Mouse (Mus musculus): ENCODE data around the gene Map3k11. TPM values are rescaled to one million over a fixed set of nuclear protein-coding genes. Genes with fewer than 3 reads are reported as not detected.
A peak's percentile ranks its signal among the peaks of the same experiment; 100 is the strongest.

The Map3k11 gene
- 28.6 and 29.7 TPM in 2 replicates for polyA plus RNA-seq (2012; rRNA removed)

GRCm38 (mm10) chr19:5688200-5689087, at the start of gene Map3k11, which contains the start of gene Pcnx3:
TSS of gene Map3k11 (plus strand) at chr19:5688742.
TSS of gene Pcnx3 (minus strand) at chr19:5688908.
- TF ChIP-seq POLR2A (IDR thresholded peaks at IDR 0.05; ENCODE audit: borderline replicate concordance, insufficient read depth, low read length) (peak; percentile 62; the same call in 1 of the 2 replicates), CTCF (IDR thresholded peaks at IDR 0.05; ENCODE audit: borderline replicate concordance, insufficient read depth, low read depth, low read length) (no peak)
- Histone ChIP-seq H3K4me3 (replicated peaks; ENCODE audit: insufficient read depth, low read depth, low read length) (peak within 1 kb of the TSS; percentile 82), H3K27me3 (ENCODE audit: control insufficient read depth, insufficient read depth, low read length) (no peaks in the 10 kb centered on the region), H3K4me1 (ENCODE audit: control insufficient read depth, insufficient read depth, low read length) (peaks cover 34% of the 10 kb centered on the region), H3K27ac (ENCODE audit: insufficient read depth, low read length) (peak within 1 kb of the TSS; percentile 70)
- DNase-seq: peak; percentile 98 to 99
- under 1% methylated on average over 69 of the region's 69 CpGs for WGBS

- WGBS: 73% methylated on average over 9 of the region's 9 CpGs
- Histone ChIP-seq H3K4me3 (replicated peaks; ENCODE audit: insufficient read depth, low read depth, low read length) (no peak overlapping the region), H3K4me1 (ENCODE audit: control insufficient read depth, insufficient read depth, low read length) (peaks cover 18% of the 10 kb centered on the region), H3K27ac (ENCODE audit: insufficient read depth, low read length) (no peak overlapping the region), H3K27me3 (ENCODE audit: control insufficient read depth, insufficient read depth, low read length) (no peaks in the 10 kb centered on the region)
- TF ChIP-seq POLR2A (IDR thresholded peaks at IDR 0.05; ENCODE audit: borderline replicate concordance, insufficient read depth, low read length): no peak
- TF ChIP-seq CTCF (IDR thresholded peaks at IDR 0.05; ENCODE audit: borderline replicate concordance, insufficient read depth, low read depth, low read length): no peak
- DNase-seq: no peak
Observed at GRCm38 (mm10) chr19:5640339-5640738, 48.2 kb upstream of the Map3k11 start.

GRCm38 (mm10) chr19:5641021-5641420, 47.5 kb upstream of the Map3k11 start:
- Histone ChIP-seq H3K27ac (ENCODE audit: insufficient read depth, low read length) (no peak overlapping the region), H3K4me3 (replicated peaks; ENCODE audit: insufficient read depth, low read depth, low read length) (no peak overlapping the region), H3K27me3 (ENCODE audit: control insufficient read depth, insufficient read depth, low read length) (no peaks in the 10 kb centered on the region), H3K4me1 (ENCODE audit: control insufficient read depth, insufficient read depth, low read length) (peaks cover 18% of the 10 kb centered on the region)
- WGBS: 91% methylated on average over 17 of the region's 17 CpGs
- TF ChIP-seq CTCF (IDR thresholded peaks at IDR 0.05; ENCODE audit: borderline replicate concordance, insufficient read depth, low read depth, low read length): no peak
- no peak for TF ChIP-seq POLR2A (IDR thresholded peaks at IDR 0.05; ENCODE audit: borderline replicate concordance, insufficient read depth, low read length)
- DNase-seq: no peak

GRCm38 (mm10) chr19:5641641-5642040, 46.9 kb upstream of the Map3k11 start:
- H3K27ac ChIP-seq (ENCODE audit: insufficient read depth, low read length): no peak overlapping the region
- 93% methylated on average over 8 of the region's 8 CpGs for WGBS
- TF ChIP-seq CTCF (IDR thresholded peaks at IDR 0.05; ENCODE audit: borderline replicate concordance, insufficient read depth, low read depth, low read length) (no peak), POLR2A (IDR thresholded peaks at IDR 0.05; ENCODE audit: borderline replicate concordance, insufficient read depth, low read length) (no peak)

GRCm38 (mm10) chr19:5645280-5645679, 43.3 kb upstream of the Map3k11 start:
- Histone ChIP-seq H3K4me3 (replicated peaks; ENCODE audit: insufficient read depth, low read depth, low read length) (no peak overlapping the region), H3K4me1 (ENCODE audit: control insufficient read depth, insufficient read depth, low read length) (peaks cover 4% of the 10 kb centered on the region; the same call in 1 of the 2 replicates), H3K27ac (ENCODE audit: insufficient read depth, low read length) (no peak overlapping the region), H3K27me3 (ENCODE audit: control insufficient read depth, insufficient read depth, low read length) (no peaks in the 10 kb centered on the region)
- DNase-seq: no peak
- TF ChIP-seq CTCF (IDR thresholded peaks at IDR 0.05; ENCODE audit: borderline replicate concordance, insufficient read depth, low read depth, low read length): no peak
- TF ChIP-seq POLR2A (IDR thresholded peaks at IDR 0.05; ENCODE audit: borderline replicate concordance, insufficient read depth, low read length): no peak
- 95% methylated on average over 9 of the region's 9 CpGs for WGBS

More at GRCm38 (mm10) chr19:5641641-5642040, 46.9 kb upstream of the Map3k11 start:
- no peak overlapping the region for H3K4me3 ChIP-seq (replicated peaks; ENCODE audit: insufficient read depth, low read depth, low read length)
- peaks cover 14% of the 10 kb centered on the region for H3K4me1 ChIP-seq (ENCODE audit: control insufficient read depth, insufficient read depth, low read length)
- no peaks in the 10 kb centered on the region for H3K27me3 ChIP-seq (ENCODE audit: control insufficient read depth, insufficient read depth, low read length)
- no peak for DNase-seq

- Histone ChIP-seq H3K27me3 (ENCODE audit: control insufficient read depth, insufficient read depth, low read length) (no peaks in the 10 kb centered on the region), H3K27ac (ENCODE audit: insufficient read depth, low read length) (no peak overlapping the region), H3K4me3 (replicated peaks; ENCODE audit: insufficient read depth, low read depth, low read length) (no peak overlapping the region), H3K4me1 (ENCODE audit: control insufficient read depth, insufficient read depth, low read length) (peaks cover 4% of the 10 kb centered on the region; the same call in 1 of the 2 replicates)
- no peak for TF ChIP-seq CTCF (IDR thresholded peaks at IDR 0.05; ENCODE audit: borderline replicate concordance, insufficient read depth, low read depth, low read length)
- TF ChIP-seq POLR2A (IDR thresholded peaks at IDR 0.05; ENCODE audit: borderline replicate concordance, insufficient read depth, low read length): no peak
- peak in 1 of 2 experiments; percentile 8 for DNase-seq
- 84% methylated on average over 8 of the region's 8 CpGs for WGBS
Observed at GRCm38 (mm10) chr19:5646731-5647330, 41.7 kb upstream of the Map3k11 start.

- Histone ChIP-seq H3K27me3 (ENCODE audit: control insufficient read depth, insufficient read depth, low read length) (no peaks in the 10 kb centered on the region), H3K4me3 (replicated peaks; ENCODE audit: insufficient read depth, low read depth, low read length) (no peak overlapping the region), H3K4me1 (ENCODE audit: control insufficient read depth, insufficient read depth, low read length) (peaks cover 4% of the 10 kb centered on the region; the same call in 1 of the 2 replicates), H3K27ac (ENCODE audit: insufficient read depth, low read length) (no peak overlapping the region)
- WGBS: 57% methylated on average over 6 of the region's 6 CpGs
- TF ChIP-seq POLR2A (IDR thresholded peaks at IDR 0.05; ENCODE audit: borderline replicate concordance, insufficient read depth, low read length): no peak
- no peak for DNase-seq
Observed at GRCm38 (mm10) chr19:5647791-5648190, 40.8 kb upstream of the Map3k11 start.

Data from cerebellum, adult 2 months (tissue).